Mouse (Mus musculus) adrenal gland, postnatal 14 days (tissue): ENCODE data around the gene Lamtor2. TPM values are rescaled to one million over a fixed set of nuclear protein-coding genes. Genes with fewer than 3 reads are reported as not detected.

Source experiments
- DNase-seq: peaks from one replicate; pipeline ENCODE4 v3.0.0; 2021; ENCODE audit warnings: mixed read lengths
- total RNA-seq: library from RNA; stranded (reverse); gene quantifications from 2 replicates; pipeline ENCODE4 v1.2.3, GENCODE M21; 2021

Lamtor2 gene
- total RNA-seq, 1 experiment from 2014 or later: 133 TPM

DNA sequence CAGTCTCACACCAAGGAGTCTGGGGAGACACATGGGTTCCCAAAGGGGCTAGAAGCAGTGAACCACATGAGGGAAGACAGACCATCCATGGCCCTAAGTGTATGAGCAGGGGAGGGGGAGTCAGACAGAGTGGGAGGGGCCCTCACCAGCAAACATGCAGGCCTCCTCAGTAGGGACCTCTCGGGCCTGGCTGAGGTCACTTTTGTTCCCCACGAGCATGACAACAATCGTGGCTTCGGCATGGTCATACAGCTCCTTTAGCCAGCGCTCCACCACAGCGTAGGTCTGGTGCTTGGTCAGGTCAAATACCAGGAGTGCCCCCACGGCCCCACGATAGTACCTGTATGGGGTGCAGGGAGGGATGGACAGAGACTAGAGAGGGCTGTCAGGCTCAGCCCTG, 9.7 kb downstream of the Lamtor2 start:
- no peak for DNase-seq

DNA sequence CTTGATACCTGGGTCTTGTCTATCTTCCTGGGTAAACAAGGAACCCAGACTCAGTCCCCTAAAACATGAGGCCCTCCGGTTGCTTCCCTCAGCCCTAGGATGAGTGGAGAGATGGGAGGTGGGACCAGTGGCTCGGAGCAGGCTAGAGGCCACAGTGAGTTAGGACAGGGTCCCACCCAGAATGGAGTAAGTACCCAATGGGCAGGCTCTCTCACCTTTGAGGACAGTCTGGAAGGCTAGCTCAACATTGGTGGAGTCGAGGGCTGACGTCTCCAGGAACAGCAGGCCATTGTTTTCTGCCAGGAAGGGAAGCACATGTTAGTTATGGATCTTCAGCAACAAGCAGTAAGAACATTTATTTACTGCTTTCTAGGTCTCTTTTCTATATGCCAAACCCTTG, 10.4 kb downstream of the Lamtor2 start:
- DNase-seq: no peak

- DNase-seq: peak; percentile 61
Measured at GRCm38 (mm10) chr3:88541622-88542401, 11.1 kb downstream of the Lamtor2 start.

GRCm38 (mm10) chr3:88540085-88540484, 12.8 kb downstream of the Lamtor2 start:
- no peak for DNase-seq

- DNase-seq: no peak
Measured at GRCm38 (mm10) chr3:88539397-88539796, 13.5 kb downstream of the Lamtor2 start.

DNA sequence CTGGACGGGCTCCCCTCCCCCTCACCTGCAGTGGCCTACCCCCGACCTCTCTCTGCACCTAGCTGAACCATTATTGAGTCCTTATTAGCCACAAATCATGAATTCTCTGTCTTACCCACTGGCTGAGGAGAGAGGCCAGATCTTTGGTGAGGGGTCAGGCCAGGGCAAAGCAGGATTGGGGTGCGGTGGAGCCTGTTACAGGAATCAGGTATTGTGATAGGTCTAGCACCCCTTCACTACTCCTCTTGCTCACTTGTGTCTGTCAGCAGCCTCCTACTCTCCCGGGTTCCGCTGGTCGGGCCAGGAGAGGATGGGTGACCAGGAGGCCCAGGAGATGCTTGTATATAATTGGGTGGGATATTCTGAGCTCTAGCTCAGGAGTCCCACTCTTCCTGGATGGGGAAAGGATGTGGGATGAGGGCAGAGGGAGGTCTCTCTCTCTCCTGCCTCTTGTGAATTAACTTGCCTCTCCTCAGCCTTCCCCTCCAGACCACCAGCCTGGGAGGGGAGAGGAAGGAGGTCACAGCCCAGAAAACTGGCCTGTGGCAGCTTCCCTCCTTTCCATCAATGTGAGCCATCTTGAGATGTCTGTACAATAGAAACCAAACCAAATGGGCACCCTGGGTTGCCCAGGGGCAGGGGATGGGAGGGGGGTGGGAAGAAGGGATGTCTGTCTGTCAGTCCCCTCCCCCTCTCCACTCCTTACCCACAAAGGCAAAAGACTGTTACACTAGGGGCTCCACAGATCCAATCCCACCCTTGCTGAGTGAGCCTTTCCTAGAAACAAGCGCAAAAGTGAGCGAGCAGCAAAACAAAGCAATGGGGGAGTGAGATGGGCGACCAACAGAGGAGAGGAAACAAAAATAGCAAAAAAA, 14.4 kb downstream of the Lamtor2 start:
- no peak for DNase-seq

- no peak for DNase-seq
Measured at GRCm38 (mm10) chr3:88537146-88537545, 15.7 kb downstream of the Lamtor2 start.

- peak; percentile 86 for DNase-seq
Measured at GRCm38 (mm10) chr3:88536103-88536930, 16.6 kb downstream of the Lamtor2 start.

DNA sequence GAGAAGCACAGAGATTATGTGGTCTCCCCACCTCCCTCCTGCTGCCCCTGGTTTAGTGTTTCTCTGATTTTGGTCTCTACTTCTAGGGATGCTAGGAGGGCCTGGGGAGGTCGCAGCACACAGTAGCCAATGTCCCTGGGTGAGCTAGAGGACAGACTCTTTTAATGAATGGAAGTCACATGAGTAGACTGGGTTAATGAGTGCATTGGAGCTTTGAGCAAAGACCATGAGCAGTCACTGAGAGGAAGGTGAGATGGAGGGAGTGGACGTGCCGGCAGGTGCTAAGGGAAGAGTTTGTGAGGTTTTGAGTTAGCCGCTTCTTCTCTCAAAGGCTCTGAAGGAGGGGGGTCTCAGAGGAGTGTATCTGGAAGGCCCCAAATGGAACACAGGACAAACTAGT, 17.3 kb downstream of the Lamtor2 start:
- no peak for DNase-seq

DNA sequence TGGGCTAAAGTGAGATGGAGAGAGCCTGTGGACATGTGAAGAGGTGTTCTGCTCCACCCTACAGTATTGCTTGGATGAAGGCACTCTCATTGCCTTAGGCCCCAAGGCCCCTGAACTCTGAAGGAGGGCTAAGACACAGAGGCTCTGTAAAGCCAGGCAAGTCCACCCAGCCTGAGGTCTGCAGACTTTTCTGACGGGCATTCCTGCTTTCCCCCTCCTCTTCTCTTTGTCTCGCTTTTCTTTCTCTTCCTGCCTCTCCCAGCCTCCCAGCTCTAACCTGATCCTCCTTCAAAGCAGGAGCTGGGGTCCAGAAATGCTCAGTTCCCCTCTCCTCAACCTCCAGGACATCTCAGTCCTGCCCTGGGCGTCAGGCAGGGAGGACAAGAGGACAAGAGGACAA, 17.9 kb downstream of the Lamtor2 start:
- DNase-seq: no peak

DNA sequence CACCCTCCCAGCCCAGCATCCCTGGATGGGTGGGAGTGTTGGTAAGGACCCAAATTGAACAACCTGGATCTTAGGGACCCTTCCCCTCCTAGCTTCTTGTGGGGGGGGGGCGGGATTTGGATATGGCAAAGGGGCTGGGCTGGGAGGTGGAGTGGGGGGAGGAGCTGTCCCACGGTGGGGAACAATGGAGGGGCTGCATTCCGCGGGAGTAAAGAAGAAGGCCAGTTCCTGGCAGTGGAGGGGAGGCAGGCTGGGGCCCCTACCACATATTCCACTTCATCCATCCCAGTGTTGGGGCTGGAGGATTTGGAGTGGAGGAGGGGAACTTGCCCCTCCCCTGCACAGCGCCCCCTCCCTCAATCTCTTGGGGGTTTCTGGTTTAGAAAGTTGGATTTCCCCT, 19.2 kb downstream of the Lamtor2 start:
- DNase-seq: no peak

DNA sequence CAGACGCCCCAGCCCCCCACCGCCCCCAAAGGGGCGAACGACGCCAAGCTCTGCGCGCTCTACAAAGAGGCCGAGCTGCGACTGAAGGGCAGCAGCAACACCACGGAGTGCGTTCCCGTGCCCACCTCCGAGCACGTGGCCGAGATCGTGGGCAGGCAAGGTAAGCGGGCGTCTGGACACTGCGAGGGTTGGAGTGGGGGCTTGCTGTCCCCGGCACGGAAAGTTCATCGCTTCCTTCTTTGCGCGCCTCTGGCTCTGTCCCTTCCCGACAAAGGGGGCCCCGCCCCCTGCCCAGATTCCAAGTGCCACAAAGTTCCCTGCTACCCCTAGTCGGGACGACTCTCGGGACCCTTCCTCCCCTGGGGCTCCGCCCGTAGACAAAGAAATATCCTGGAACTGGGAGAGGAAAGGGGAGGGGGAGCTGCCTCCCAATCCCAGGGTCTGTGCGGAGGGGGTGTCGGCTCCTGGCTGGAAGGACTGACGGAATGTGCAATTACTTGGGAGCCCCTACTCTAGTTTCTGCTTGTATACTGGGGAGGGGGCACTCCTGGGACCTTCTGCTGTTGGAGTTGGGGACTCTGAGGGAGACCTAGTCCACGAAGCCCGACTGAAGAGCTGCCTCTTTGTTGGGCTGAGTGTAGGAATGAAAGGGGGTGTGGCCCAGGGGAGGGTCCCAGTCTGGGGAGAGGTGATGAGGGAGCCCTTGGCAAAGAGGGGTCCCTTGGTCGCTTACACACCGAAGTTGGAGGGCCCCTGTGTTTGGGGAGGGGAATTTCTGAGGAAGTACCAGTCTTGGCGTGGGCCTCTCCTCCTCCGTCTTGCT, 20.0 kb downstream of the Lamtor2 start:
- peak; percentile 52 for DNase-seq

DNA sequence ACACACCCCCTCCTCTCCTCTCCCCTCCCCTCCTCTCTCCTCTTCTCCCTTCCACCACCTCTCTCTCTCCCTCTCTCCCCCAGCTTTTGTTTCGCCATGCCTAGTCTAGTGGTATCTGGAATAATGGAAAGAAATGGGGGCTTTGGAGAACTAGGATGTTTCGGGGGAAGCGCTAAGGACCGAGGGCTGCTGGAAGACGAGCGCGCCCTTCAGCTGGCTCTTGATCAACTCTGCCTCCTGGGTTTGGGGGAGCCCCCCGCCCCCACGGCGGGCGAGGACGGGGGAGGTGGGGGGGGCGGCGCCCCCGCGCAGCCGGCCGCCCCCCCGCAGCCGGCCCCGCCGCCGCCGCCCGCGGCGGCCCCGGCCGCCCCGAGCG, 20.6 kb downstream of the Lamtor2 start, which contains the start of gene Mex3a:
Gene Mex3a, plus strand, starts transcription at position 97 of the 376 bp plus-strand sequence.
- DNase-seq: no peak

DNA sequence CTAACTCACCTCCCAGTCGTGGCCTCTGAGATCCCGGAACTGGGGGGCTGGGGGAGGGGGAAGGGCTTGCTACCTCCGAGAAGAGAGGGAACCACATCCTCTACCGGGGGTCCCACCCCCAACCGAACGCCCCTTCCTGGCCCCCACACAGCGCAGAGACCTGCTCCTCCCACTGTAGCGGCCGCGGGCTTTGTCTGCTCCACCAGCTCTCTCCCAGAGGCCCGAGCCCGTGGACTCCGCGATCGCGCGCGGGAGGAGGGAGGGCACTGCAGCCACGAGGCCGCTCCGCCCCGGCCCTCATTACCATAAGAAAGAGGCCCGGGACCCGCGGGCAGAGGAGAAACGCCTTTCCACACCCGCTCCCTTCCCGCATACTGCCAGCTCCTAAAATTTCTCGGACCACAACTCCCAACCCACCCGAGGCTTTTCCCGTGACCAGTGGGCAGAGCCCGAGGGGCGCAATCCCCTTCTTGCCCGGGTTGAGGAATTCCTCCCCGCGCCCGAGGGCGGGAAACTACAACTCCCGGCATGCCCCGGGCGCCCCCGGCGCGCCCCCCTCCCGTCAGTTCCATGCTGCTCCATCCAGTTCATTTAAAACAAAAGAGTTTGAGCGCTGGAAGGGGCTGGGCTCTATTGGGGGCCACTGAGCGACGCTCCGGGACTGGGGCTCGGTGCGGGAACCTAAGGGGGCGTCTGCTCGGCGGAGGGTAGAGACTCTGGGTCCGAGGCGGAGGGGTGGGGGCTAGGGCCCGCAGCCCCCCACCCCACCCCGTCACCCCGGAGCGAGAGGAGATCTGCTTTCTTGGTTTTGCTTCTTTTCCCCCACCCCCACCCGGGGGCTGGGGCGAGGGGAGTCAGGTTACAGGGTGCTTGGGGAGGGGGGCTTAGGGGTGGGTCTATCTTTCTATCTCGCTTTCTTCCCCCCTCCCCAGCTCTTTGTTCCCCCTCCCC, 21.3 kb downstream of the Lamtor2 start:
- DNase-seq: peak; percentile 93

- no peak for DNase-seq
Measured at GRCm38 (mm10) chr3:88530082-88530864, 22.6 kb downstream of the Lamtor2 start.

DNA sequence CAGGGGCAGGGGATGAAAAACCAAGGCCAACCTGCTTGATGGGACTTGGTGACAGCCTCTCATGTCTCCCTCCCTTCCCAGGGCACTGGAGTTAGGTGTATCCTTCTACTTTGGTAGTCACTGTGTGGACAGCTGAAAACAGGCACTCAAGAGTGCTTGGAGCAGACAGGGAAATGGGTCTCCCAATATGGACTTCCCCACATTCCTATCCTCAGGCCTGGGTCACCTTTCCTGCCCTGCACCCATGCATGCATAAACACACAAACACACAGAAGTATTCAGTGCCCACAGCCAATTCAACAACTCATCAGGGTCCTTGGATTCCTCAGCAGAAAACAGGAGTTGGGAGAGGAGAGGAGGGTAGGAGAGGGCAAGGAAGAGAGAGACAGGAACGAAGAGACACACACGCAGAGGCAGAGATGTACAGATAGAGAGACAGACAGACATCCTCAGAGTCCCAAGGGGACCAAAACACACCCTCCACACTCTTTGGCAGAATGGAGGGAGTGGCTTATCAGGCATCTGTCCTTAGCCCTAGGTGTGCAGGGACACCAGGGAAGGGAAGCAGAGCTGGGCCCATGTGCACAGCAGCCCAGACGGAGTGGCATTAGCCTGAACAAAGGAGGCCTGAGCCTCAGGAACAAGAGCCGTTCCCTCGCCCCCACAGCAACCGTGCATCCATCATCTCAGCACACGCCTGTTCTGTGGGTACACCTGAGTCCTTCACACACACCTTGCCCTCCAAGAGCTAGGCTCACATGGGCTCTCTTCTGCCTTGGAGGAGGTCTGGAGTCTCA, 23.5 kb downstream of the Lamtor2 start:
- DNase-seq: no peak

GRCm38 (mm10) chr3:88528646-88529045, 24.2 kb downstream of the Lamtor2 start:
- DNase-seq: no peak

- DNase-seq: peak; percentile 37
Measured at GRCm38 (mm10) chr3:88527565-88527964, 25.3 kb downstream of the Lamtor2 start.
